Mouse (Mus musculus): ENCODE measurements around the gene Cr1l.

DNA sequence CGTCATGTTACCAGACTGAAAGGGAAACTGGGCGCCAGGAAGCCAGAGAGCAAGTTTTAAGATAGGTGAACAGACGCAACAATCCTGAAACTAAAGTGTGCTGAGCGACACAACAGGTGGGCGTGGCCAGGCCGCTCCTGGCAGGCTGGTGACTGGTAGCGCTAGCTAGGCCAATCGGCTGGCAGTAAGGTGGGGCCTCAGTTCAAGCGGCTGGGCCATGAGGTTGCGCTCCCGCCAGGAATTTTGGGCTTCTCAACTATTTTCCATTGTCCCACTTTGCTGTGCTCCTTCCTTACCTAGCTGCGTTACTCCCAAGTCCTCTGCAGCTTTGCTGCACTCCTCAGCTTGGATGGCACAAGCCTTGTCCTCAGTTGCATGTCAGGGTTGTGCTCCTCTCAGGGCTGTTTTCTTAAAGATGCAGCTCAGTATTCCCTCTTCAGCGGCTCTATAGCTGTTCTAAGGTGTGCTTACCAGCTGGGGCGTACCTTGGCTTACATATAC is 39.1 kb downstream of the Cr1l start, which contains the start of gene Cd46:
- no peak for TF ChIP-seq CTCF (IDR thresholded peaks at IDR 0.05; ENCODE audit: control insufficient read depth, insufficient read depth, insufficient replicate concordance, low read depth, low read length)
- TF ChIP-seq POLR2A (IDR thresholded peaks at IDR 0.05; ENCODE audit: control insufficient read depth, low read depth, low read length): peak; percentile 78; the same call in 1 of the 2 replicates

Measured in testis, adult 2 months (tissue).